Mouse (Mus musculus): ENCODE data around the gene Grin2a.

DNA sequence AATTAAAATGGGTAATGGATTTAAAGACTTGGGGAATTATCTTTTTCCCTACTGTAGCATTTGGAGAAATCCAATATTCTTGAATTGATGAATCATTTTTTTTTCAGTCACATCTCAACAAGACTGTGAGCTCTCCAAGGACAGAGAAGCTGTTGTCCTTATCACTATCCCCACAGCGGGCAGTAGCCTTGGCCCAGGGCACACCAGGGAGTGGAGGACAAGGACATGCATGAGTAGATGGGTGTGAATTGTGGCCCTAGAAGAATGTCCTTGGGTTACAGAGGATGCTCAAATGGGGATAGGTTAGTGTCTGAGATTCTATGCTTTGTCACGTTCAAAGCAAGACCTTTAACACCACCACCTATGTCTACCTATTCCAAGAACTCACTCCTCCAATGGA lies 231.3 kb downstream of the Grin2a start:
- TF ChIP-seq CTCF (IDR thresholded peaks at IDR 0.05; ENCODE audit: low read depth, low read length) (no peak), POLR2A (IDR thresholded peaks at IDR 0.05; ENCODE audit: extremely low read depth, insufficient read depth, low read length) (no peak)

Data from liver, adult 2 months (tissue).